Mouse (Mus musculus) midbrain, postnatal 0 days (tissue): ENCODE results near the gene Crb1. TPM values are rescaled to one million over a fixed set of nuclear protein-coding genes. Genes with fewer than 3 reads are reported as not detected.

Experiments used
- ATAC-seq: fragments of 200-750 bp; cut with Nextera tagmentation; 2 replicates; pipeline ENCODE4 v1.8.0; 2017; ENCODE audit warnings: moderate number of reproducible peaks, mild to moderate bottlenecking, moderate TSS enrichment, moderate library complexity; ENCODE audit not compliant: low FRiP score
- DNase-seq: peaks from one replicate; pipeline ENCODE4 v3.0.0-alpha.2; 2015; ENCODE audit warnings: low spot score
- H3K27ac ChIP-seq: fragments of 300-500 bp; sonication (generic); 2 replicates; pipeline ENCODE4 v1.5.1; 2014; ENCODE audit warnings: low read depth, mild to moderate bottlenecking, low read length, mixed read lengths
- H3K27me3 ChIP-seq: fragments of 300-500 bp; sonication (generic); 2 replicates; pipeline ENCODE4 v1.6.1; 2014; ENCODE audit warnings: low read length, control low read depth, mixed read lengths; ENCODE audit not compliant: insufficient read depth
- H3K36me3 ChIP-seq: fragments of 300-500 bp; sonication (generic); 2 replicates; pipeline ENCODE4 v1.6.1; 2014; ENCODE audit warnings: low read length, control low read depth, mixed read lengths; ENCODE audit not compliant: insufficient read depth
- H3K4me1 ChIP-seq: fragments of 300-500 bp; sonication (generic); 2 replicates; pipeline ENCODE4 v1.6.1; 2014; ENCODE audit warnings: mild to moderate bottlenecking, control low read depth, antibody characterized with exemption, low read length, mixed read lengths; ENCODE audit not compliant: insufficient read depth
- H3K4me2 ChIP-seq: fragments of 300-500 bp; sonication (generic); 2 replicates; pipeline ENCODE4 v1.6.1; 2014; ENCODE audit warnings: low read depth, mild to moderate bottlenecking, low read length, mixed read lengths; ENCODE audit not compliant: poor library complexity, severe bottlenecking
- H3K4me3 ChIP-seq: fragments of 300-500 bp; sonication (generic); 2 replicates; pipeline ENCODE4 v1.5.1; 2014; ENCODE audit warnings: low read depth, mild to moderate bottlenecking, low read length, moderate library complexity
- H3K9ac ChIP-seq: fragments of 300-500 bp; sonication (generic); replicated peaks from 2 replicates; pipeline ENCODE4 v1.6.1; 2014; ENCODE audit warnings: mild to moderate bottlenecking, low read length, moderate library complexity, mixed read lengths; ENCODE audit not compliant: poor library complexity, severe bottlenecking
- H3K9me3 ChIP-seq: fragments of 300-500 bp; sonication (generic); 2 replicates; pipeline ENCODE4 v1.6.1; 2016; ENCODE audit warnings: low read length, control low read depth
- CTCF ChIP-seq: IDR thresholded peaks from 2 replicates; pipeline ENCODE4 v1.5.1; 2016; ENCODE audit warnings: antibody characterized with exemption, mild to moderate bottlenecking
- WGBS: fragments of 180-500 bp; shearing (Covaris S2); extraction: QIAGEN DNeasy Blood & Tissue Kit; methylation state at CpG from one replicate; pipeline ENCODE4 v1.1.7; 2014; 5-methylcytosine and 5-hydroxymethylcytosine counted together
- polyA plus RNA-seq: library from polyadenylated mRNA; unstranded; fragments of >200 nt; fragmentation: Nextera tagmentation; extraction: Ambion mirVana; gene quantifications from 2 replicates; pipeline ENCODE4 v1.2.1, GENCODE M21; 2015
- total RNA-seq: library from RNA; depleted of rRNA; stranded (reverse); fragments of >200 nt; gene quantifications from 2 replicates; pipeline ENCODE4 v1.2.3, GENCODE M21; 2014

The Crb1 gene
- total and polyA plus RNA-seq, 2 experiments from 2014 or later = 1.8 to 3.0 TPM

DNA sequence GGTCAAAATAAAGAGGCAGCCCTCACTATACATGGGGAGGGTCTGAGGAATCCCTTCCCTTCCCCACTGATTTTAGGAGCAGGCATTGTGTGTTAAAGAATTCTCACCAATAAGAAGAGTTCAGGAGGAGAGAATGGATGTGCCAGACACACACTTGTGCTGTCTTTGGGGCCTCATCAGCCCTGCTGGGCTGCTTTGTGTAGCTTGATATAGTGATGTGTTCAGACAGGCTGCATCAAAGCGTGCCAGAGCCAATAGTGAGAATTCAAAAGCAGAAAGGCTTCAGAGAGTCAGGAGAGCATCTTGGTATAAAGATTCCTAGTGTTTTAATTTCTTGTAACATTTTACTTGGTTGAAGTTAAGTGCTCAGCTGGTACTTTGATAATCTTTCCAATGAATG, 85.3 kb downstream of the Crb1 start:
- 31% methylated on average over 1 of the region's 1 CpGs for WGBS
- Histone ChIP-seq H3K36me3 (no peaks in the 10 kb centered on the region), H3K4me1 (no peaks in the 10 kb centered on the region), H3K27me3 (no peaks in the 10 kb centered on the region), H3K9ac (no peak overlapping the region), H3K4me2 (no peak overlapping the region), H3K4me3 (no peak overlapping the region), H3K9me3 (no peaks in the 10 kb centered on the region), H3K27ac (no peak overlapping the region)
- peak; percentile 19 for DNase-seq
- no peak for ATAC-seq
- no peak for TF ChIP-seq CTCF

- Histone ChIP-seq H3K36me3 (no peaks in the 10 kb centered on the region), H3K9ac (no peak overlapping the region), H3K9me3 (no peaks in the 10 kb centered on the region), H3K27ac (no peak overlapping the region), H3K4me2 (no peak overlapping the region), H3K4me3 (no peak overlapping the region), H3K27me3 (no peaks in the 10 kb centered on the region), H3K4me1 (no peaks in the 10 kb centered on the region)
- 88% methylated on average over 4 of the region's 4 CpGs for WGBS
- DNase-seq (no peak), ATAC-seq (no peak)
- TF ChIP-seq CTCF = no peak
Observed at GRCm38 (mm10) chr1:139276619-139277320, 100.1 kb downstream of the Crb1 start.

- no peaks in the 10 kb centered on the region for H3K27me3 ChIP-seq
- no peaks in the 10 kb centered on the region for H3K4me1 ChIP-seq
- DNase-seq = peak; percentile 91
- TF ChIP-seq CTCF = peak; percentile 94
- H3K9me3 ChIP-seq = no peaks in the 10 kb centered on the region
- no peaks in the 10 kb centered on the region for H3K36me3 ChIP-seq
- no peak overlapping the region for H3K4me2 ChIP-seq
- ATAC-seq = no peak
- H3K4me3 ChIP-seq = no peak overlapping the region
- 16% methylated on average over 6 of the region's 6 CpGs for WGBS
- no peak overlapping the region for H3K27ac ChIP-seq
- H3K9ac ChIP-seq = no peak overlapping the region
Observed at GRCm38 (mm10) chr1:139267844-139268243, 109.1 kb downstream of the Crb1 start.

DNA sequence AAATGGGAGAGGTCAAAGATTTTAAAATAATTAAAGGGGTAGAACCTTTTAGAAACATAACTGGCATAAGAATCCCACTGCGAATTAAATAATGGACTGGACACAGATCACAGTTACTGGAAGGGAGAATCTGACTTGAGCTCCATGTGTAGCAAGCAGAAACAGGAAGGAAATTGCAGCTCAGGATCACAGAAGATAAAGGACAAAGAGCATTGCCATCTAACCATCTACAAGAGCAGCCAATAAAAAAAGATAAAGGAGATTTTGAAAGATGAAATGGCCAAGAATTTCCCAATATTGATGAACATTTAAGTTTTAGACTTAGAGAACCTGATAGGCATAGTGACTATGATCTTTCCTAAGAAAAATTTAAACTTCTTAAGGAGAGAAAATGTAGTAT, 112.7 kb downstream of the Crb1 start:
- no peaks in the 10 kb centered on the region for H3K9me3 ChIP-seq

DNA sequence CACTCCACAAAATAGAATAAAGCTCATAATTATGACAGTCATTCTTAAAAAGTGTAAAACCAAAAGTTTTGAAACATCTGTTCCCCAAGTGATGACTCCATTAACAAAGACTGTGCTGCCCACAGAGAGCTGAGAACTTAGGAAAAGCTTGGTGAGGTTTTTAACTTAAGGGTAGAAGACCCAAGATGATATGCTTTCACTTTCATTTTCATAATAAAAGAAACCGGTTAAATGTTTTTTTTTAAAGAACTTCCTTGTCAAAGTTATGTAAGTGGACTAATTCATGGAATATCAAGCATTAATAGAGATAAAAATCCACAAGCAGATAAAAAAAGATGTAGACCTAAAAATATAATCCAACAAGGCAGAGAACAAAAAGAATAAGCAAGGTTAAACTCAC, 113.7 kb downstream of the Crb1 start:
- ATAC-seq (no peak), DNase-seq (no peak)
- Histone ChIP-seq H3K27me3 (no peaks in the 10 kb centered on the region), H3K9ac (no peak overlapping the region), H3K4me2 (no peak overlapping the region), H3K36me3 (no peaks in the 10 kb centered on the region), H3K9me3 (no peaks in the 10 kb centered on the region), H3K4me3 (no peak overlapping the region), H3K27ac (no peak overlapping the region), H3K4me1 (no peaks in the 10 kb centered on the region)
- 65% methylated on average over 1 of the region's 1 CpGs for WGBS
- TF ChIP-seq CTCF = no peak

More for the DNA sequence above, 112.7 kb downstream of the Crb1 start:
- Histone ChIP-seq H3K4me3 (no peak overlapping the region), H3K4me1 (no peaks in the 10 kb centered on the region), H3K4me2 (no peak overlapping the region), H3K27me3 (no peaks in the 10 kb centered on the region), H3K36me3 (no peaks in the 10 kb centered on the region), H3K9ac (no peak overlapping the region), H3K27ac (no peak overlapping the region)
- DNase-seq (no peak), ATAC-seq (no peak)
- WGBS = 89% methylated on average over 1 of the region's 1 CpGs
- no peak for TF ChIP-seq CTCF

- WGBS = 63% methylated on average over 7 of the region's 7 CpGs
- no peak for ATAC-seq
Observed at GRCm38 (mm10) chr1:139255581-139255980, 121.3 kb downstream of the Crb1 start.

More at GRCm38 (mm10) chr1:139255581-139255980, 121.3 kb downstream of the Crb1 start:
- no peak overlapping the region for H3K4me3 ChIP-seq
- no peak overlapping the region for H3K4me2 ChIP-seq
- no peak for TF ChIP-seq CTCF
- H3K27me3 ChIP-seq = no peaks in the 10 kb centered on the region
- H3K27ac ChIP-seq = no peak overlapping the region
- no peaks in the 10 kb centered on the region for H3K4me1 ChIP-seq
- no peak for DNase-seq
- no peaks in the 10 kb centered on the region for H3K36me3 ChIP-seq
- no peak overlapping the region for H3K9ac ChIP-seq
- H3K9me3 ChIP-seq = no peaks in the 10 kb centered on the region
